Mouse (Mus musculus) heart, adult 11 months (tissue): ENCODE data around the gene Als2cr12.

Experiments used
- DNase-seq: peaks from one replicate; pipeline ENCODE4 v3.0.0; 2022

Gene Als2cr12

DNA sequence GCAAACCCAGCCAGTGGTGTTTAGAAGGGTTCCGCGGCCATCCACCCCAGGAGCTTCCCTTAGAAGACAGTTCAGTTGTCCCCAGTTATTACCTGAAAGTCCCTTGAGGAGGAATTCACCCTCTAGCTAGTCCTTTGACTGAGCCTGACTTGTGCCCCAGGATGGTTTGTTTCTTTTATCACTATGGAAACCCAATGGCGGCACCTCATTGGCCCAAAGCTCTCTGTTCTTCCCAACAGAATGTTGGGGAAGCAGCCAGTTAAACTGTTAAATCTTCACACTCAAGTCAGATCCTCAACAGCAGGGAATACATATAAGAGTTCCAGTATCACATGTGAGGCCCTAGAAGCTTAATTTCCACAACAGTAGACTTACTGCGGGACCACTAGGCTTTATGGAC lies at the start of gene Als2cr12:
Gene Als2cr12 (minus strand): TSS at position 180 of the 400 bp plus-strand sequence.
- DNase-seq: peak; percentile 79

DNA sequence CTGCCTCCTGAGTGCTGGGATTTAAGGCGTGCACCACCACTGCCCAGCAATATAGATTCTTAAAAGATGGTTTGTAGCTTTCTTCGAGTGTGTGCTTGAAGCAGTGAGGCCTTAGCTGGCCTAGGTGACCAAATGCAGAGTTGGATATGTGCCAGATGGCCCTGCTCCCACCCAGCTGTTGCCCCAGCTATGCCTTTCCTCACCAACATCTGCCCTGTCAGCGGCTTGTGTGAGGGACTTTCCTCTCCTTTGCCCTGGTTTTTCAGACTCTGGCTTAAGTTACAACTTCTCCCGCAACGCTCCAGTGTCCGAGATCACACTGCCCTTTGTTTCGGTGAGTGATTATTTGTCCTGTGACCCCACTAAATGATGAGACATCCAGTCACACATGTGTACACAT lies 48.9 kb upstream of the Als2cr12 start:
- DNase-seq: peak; percentile 95

DNA sequence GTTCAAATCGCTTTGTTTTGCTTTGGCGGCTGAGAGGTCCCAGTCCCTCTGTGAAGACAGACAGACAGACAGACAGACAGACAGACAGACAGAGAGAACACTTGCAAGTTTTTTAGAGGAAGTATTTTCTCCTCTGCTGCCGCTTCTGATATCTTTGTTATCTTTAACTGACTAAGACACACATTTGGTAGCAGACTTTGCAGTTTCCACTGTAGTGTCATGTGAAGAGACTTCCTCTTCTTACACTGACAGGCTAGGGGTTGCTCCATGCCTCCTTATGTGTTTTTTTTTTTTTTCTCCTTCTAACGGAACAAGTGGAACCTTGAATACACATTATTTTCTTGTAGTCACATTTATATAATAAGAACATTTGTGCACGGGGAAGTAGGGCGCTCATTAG lies 47.5 kb upstream of the Als2cr12 start:
- peak; percentile 89 for DNase-seq

DNA sequence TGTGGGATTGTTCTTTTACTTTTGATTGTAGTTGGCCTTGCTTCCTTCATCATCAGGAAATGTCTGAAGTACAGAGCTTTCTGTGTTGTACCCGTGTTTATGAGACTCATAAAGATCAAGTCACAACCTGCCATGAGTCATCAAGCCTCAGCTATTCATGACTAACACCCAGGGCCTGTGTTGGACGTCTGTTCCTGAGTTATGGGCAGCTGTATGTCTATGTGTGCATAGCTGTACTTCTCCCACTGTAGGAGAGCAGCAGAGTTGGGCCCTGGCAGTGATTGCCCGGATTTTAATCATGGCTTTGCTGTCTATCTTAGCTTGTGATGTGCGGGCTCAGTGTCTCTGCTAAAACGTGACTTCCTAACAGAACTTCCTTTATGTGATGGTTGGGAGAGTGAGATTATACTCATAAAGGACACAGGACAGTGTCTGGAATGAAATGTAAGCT lies 46.8 kb upstream of the Als2cr12 start:
- DNase-seq: peak; percentile 84

DNA sequence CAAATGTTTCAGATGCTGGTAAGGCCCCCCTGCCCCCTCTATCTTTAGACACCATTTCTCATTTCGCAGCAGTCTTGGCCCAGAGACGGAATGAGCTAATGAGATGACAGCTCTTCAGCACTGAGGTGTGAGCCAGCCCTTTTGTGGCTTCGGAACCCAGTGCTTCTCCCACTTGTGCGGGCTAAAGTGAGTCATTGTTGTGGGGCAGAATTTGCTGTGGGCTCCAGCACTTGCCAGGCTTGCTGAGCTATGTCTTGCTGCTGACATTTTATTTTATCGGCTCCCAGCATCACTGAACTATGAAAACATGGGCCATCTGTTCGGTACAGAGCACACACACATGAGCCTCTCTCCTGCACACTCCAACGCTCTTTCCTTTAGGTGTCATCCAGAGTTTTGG lies 43.7 kb upstream of the Als2cr12 start:
- DNase-seq: peak; percentile 89

GRCm38 (mm10) chr1:58736968-58737367 lies 41.2 kb upstream of the Als2cr12 start:
- peak; percentile 68 for DNase-seq

GRCm38 (mm10) chr1:58735962-58736361 lies 40.2 kb upstream of the Als2cr12 start:
- DNase-seq: peak; percentile 69

DNA sequence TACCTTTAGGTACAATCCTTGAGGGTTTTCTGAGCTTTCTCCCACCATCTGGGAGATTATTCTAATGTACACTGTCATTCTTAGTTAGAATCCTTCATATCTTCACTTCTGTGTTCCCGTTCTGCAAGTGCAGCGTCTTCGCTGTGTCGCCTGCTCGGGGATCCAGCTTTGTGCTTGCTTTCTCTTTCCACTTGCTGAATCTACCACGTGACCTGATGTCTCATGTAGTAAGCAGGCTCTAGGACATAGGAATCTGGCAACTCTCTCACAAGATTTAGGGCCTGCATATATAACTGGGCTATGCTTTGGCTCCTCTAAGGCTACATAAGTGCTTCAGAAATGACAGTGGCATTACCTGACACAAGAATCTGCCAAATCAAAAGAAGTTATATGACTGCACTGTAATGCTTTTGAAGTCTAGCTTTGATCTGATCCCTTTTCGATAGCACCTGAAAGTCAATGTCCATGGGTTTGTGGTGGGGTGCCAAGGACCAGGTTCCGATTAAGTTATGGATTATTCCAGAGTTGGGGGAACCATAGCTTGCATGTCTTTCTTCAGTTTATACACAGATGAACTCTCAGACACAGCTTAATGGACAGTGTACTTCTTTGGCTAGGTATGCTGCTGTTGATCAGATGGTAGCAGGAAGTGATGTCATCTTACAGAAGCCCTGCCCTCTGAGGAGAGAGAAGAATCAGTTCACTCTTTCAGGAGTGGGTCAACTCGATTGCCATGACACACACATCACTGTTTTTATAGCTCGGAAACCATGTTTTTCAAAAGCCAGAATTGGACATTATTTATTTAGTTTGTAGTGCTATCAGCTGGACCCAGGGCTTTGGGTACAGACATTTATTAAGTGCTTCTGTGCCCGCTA lies 38.5 kb upstream of the Als2cr12 start:
- DNase-seq: peak; percentile 84

DNA sequence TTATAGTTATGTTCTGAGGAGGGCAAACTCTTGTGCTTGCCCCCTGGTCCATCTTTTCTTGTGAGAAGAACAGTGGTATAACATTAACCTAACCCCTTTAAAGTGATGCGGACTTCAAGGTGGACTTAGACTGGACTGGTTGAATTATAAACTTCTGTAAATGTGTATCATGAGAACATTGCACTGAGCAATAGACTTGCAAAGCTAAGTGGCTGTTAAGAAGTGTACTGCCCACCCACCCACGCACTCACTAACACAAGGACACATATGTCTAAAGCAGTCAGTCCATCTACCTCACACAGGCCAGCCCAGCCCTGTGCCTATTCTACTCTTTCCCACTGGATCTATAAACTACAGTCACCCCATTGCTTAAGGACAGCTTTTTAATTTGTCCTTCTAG lies 37.8 kb upstream of the Als2cr12 start:
- peak; percentile 48 for DNase-seq

DNA sequence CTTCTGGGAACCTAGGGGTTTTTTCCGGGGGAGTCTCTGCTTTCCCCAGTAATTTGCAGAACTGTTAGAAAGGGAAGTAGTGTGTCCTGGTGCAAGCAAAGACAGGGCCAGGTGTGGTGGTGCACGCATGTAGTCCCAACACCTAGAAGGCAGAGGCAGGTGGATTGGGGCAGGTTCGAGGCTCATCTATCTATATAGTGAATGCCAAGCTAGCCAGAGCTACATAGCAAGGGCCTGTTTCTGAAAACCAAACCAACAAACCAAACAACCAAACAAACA lies 32.7 kb upstream of the Als2cr12 start:
- peak; percentile 82 for DNase-seq

- DNase-seq: peak; percentile 90
Observed at GRCm38 (mm10) chr1:58727747-58728589, 32.2 kb upstream of the Als2cr12 start.

- DNase-seq: peak; percentile 97
Observed at GRCm38 (mm10) chr1:58727019-58727746, 31.4 kb upstream of the Als2cr12 start.

DNA sequence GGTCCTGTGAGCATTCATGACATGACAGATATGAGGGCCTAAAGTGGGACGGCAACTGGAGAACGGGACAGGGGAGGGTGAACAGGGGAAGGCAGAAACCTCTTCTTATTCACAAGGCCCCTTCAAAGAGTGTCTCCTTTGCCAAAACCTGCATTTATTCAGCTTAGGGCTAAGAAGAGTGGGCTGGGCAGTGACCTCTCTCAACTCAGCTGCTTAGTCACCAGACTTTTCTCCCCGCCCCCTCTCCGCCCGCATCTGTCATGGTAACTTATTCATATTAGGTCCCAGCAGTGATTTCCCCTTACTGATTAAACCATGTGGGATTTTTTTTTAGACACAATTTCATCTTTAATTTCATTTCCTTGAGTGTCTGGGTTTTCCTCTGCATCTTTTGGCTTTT lies 30.0 kb upstream of the Als2cr12 start:
- peak; percentile 94 for DNase-seq

- DNase-seq: no peak
Observed at GRCm38 (mm10) chr1:58725095-58725494, 29.3 kb upstream of the Als2cr12 start.

- no peak for DNase-seq
Observed at GRCm38 (mm10) chr1:58724533-58724932, 28.7 kb upstream of the Als2cr12 start.

DNA sequence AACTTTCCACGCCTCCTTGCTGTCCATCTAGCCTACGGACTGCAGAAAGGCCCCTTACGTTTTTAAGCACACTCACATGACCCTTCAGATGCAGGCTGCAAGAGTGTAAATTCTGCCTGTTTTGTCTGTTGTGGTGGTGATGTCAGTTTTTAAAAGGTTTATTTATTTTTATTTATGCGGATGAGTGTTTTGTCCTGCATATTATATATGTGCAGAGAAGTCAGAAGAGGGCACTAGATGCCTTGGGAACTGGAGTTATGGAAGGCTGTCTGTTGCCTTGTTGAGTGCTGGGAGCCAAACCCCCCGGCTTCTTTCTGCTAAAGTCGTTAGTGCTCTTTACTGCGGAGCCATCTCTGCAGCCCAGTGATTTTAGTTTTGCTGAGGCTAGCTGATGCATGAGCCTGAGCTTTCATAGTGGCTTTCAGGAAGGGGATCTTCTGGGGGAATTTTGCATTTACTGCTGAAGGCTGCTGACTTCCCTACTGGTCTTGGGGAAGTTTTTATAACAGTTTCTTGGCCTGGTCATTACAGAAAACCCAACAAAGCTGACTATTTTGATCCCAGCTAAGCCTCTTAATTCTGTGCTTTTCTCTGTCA lies 28.1 kb upstream of the Als2cr12 start:
- DNase-seq: peak; percentile 94

- DNase-seq: peak; percentile 88
Observed at GRCm38 (mm10) chr1:58723062-58723808, 27.4 kb upstream of the Als2cr12 start.

- peak; percentile 90 for DNase-seq
Observed at GRCm38 (mm10) chr1:58722115-58722938, 26.5 kb upstream of the Als2cr12 start.

DNA sequence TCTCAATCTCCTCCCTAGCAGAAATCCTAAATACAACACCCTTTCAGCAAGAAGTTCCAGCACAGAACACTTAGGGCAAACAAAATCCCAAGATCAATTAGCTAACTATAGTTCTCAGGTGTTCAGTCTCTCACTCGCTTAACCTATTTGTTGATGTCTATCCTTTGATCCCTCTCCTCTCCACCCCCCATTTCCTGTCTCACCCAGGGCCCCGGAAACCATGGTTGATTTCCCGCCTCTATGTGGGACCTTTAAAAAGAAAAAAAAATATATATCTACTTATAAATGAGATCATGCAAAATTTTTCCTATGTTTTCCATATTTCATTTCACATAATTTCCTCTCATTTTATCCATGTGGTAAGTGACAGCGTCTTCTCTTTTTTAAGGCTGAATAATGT lies 25.2 kb upstream of the Als2cr12 start:
- DNase-seq: no peak

GRCm38 (mm10) chr1:58720090-58720489 lies 24.3 kb upstream of the Als2cr12 start:
- peak; percentile 93 for DNase-seq

DNA sequence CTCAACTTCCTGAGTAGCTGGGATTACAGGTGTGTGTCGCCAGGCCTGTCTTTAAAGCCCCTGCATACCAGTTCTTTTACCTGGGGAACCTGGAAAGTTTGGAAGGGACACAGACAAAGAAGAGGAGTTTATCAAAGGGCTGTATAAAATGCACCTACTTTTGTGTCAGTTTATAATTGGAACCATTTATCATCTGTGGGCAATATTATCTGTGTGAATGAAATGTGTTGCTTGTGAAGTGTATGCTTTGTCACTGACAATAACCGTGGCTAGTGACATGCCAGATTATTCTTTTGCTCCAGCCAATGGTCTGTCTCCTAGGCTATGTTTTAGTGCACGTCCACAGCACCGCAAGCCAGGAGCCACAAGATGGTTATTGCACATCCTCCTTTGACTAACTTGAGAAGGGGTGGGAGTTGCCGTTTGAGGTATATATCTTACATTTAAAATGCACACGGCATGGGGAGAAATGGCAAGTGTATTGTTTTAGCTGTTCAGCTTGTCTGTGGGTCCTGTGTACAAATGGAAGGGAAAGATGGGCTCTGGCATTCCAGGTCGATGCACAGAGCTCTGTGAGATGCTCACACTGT lies 23.7 kb upstream of the Als2cr12 start:
- no peak for DNase-seq
